Mouse (Mus musculus) right cerebral cortex, postnatal 10 days (tissue): ENCODE data around the gene 1190005I06Rik.
A peak's percentile ranks its signal among the peaks of the same experiment; 100 is the strongest.

Source experiments
- DNase-seq, 2 experiments: peaks; one replicate each; pipeline ENCODE4 v3.0.0; 2021; ENCODE audit warnings: low spot score in 2 of 2

The 1190005I06Rik gene

DNA sequence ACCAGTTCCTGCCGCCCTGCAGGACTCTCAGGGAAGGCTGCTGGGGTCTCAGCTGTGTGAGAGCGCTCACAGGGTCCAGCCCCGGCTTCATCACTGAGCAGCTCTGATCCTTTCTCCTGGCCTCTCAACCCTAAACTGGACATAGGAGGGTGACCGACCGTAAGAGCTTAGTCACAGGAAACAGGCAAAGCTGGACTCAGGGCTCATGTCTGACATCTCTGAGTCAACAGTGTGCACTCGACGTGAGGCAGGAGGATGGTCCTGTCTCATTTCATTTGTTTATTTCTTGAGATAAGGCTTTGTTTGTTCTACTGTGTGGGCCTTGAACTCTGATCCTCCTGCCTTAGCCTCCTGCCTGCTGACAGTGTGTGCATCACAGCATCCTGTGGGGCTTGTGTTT lies 27.0 kb downstream of the 1190005I06Rik start:
- no peak for DNase-seq

DNA sequence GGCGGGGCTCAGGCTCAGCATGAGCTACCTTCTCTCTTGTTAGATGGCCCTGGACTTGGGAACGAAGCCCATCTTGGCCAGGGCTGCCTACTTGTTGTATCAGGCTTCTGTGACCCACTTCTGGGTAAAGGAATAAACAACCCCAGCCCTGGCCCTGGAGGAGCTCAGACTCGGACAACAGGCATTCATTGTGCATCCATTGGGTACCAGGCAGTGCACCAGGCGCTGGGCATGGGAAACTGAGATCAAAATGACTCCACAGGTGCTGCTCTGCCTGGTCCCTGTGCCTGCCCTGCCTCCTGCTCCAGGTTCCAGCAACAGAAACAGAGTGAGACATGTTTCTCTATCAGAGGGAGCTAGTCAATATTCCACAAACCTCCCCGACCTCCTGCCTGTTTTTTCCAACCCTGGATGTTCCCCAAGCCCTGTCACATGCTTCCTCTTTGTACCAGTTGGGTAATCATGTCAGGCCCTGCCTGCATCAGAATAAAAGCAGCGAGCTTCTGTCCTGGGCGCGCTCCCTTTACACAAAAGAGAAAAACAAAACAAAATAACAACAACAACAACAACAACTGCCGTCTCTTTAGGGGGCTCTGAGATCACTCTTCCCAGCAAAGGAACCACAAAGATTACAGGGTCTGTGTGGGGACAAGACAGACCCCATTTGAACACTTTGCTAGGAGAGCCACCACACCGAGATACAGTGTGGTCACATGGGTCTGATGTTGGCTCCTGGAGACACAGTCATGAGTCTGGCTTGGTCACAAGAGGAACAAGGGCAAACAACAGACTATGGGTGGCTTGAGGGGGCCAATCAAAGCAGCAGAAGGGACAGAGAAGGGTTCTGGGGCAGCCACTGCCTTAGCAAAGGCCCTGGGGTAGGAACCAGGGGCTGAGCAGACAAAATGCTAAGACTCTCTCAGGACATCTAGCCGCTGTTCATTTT lies 27.9 kb downstream of the 1190005I06Rik start:
- peak; percentile 71 to 73 for DNase-seq

DNA sequence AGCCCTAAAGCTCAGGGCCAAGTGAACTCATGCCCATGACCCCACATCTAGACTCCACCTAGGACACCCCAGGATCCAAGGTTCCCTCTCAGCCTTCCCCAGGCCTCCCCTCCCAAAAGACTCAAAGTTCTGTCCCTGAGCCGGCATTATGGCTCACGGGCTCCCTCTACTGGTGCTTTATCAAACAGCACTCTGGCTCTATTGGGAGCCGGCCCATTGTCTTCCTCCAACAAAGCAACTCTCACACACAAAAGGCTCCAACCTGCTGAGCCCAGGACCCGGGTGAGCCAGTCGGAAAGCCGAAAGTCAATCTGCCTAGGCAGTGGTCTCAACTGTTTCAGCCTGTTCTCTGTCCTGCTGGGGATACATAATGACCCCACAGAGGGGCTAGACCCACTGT lies 29.3 kb downstream of the 1190005I06Rik start:
- peak; percentile 59 to 77 for DNase-seq

DNA sequence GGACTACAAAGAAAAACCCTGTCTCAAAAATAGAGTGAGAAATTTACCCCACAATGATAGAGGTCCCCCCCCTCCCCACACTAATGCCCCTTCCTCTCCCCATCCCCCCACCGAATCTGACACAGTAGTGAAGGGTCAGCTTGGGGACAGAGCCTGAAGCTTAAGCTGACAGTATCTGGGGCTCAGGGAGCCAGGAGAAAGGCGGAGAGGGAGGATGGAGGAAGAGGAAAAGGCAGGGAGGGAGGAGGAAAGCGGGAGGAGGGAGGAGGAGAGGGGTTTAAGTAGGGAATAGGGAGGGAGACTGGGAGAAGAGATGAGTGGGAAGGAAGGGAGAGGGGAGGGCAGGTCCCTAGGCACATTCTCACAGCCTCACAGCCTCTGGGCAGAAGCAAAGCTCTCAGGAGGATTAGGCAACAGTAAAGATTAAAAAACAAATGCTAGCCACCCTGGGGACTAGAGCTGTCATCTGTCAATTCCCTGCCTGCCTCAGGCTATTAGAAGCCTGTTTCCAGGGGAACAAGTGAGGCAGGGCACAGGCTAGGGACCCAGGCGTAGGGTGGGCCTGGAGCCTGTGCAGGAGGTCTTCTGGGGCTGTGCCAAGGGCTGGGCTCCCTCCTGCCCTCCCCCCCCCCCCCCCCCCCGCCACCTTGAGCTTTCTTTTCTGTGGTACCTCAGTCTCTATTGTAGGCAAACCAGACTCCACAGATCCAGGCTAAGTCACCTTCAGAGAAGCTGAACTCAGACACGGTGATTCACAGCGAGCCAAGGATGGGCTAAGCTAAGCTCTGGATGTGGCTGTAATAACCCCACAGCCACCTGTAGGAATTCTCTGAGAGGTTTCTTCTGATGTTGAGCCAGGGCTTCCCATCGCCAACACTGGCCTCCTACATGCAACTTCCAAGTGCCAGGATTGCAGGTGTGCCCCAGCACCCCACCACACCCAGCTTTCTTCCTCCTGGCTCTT lies 30.5 kb downstream of the 1190005I06Rik start:
- no peak for DNase-seq

DNA sequence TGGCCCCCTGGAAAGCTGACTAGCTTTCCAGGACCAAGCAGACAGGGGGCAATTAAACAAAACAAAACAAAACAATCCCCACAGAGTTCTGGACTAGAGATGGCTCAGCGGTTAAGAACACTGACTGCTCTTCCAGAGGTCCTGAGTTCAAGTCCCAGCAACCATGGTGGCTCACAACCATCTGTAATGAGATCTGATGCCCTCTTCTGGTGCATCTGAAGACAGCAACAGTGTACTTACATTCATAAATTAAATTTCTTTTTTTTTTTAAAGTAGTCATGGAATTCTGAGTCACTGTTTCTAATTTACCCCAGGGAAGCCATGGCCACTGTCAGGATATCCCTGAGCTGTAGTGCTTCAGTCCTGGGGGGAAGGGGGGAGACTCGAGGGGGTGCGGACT lies 32.9 kb downstream of the 1190005I06Rik start:
- DNase-seq = no peak

DNA sequence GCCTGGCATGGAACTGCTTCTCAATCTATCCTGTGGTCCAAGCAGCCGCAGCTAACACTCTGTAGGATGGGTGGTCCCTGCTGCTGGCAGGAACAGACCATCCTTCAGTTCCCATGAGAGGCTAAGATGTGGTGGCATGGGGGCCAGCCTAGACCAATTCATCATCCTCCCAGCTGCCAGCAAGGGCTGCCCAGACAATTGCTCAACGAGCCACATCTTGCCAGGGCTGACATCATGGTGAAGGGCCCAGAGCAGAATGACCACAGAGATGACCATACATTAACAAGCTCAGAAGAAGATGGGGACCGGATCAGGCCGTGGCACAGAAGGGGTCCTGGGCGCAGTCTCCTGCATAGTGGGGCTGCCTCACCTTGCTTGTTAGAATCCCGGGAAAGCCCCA lies 36.6 kb downstream of the 1190005I06Rik start:
- DNase-seq = no peak

DNA sequence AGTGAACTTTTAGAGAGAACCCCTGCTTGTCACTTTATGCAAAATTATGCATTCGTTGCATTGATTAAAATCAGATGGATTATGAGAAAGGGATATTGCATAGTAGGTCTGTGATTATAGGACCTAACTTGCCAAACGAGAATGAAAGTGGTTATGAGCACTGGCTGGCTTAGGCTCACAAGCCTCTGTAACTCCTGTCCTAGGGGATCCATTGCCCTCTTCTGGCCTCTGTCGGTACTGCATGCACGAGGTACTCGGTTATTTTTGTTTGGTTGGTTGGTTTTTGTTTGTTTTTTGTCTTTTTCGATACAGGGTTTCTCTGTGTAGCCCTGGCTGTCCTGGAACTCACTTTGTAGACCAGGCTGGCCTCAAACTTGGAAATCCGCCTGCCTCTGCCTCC lies 39.5 kb downstream of the 1190005I06Rik start:
- peak; percentile 77 to 85 for DNase-seq

DNA sequence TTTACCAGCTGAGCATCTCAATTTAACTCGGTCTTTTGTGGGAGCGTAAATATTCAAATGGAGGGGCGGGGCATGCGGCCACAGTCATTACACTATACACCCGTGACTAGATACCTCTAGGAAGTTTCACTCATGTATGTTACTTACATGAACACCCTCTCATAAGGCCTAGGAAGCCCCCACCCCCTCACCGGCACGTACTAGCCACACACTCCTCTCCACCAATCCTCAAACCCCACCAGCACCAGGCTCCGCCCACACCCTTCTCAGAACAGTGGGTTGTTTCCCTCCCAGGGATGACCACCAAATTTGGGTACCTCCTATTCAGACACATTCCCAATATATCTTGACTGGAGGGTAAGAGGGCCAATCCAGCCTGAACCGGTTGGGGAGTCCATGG lies 40.0 kb downstream of the 1190005I06Rik start:
- no peak for DNase-seq

DNA sequence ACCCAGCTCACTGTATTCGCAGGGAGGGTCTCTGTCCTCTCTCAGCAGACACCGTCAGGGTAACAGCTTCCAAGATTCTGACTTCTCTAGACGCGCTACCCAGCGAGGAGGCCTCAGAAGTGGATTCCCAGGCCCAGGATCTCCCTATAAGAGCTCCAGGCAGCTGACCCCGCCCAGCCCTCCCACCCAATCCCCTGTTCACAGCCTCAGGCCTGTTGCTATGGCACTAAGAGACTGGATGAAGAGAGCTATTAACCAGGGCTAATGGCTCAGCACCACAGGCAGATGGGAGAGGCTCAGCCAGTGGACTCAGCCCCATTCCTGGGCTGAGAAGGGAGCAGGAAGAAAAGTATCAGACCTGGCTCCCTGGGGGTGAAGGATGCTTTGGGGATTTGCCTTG lies 44.8 kb downstream of the 1190005I06Rik start:
- DNase-seq = no peak

DNA sequence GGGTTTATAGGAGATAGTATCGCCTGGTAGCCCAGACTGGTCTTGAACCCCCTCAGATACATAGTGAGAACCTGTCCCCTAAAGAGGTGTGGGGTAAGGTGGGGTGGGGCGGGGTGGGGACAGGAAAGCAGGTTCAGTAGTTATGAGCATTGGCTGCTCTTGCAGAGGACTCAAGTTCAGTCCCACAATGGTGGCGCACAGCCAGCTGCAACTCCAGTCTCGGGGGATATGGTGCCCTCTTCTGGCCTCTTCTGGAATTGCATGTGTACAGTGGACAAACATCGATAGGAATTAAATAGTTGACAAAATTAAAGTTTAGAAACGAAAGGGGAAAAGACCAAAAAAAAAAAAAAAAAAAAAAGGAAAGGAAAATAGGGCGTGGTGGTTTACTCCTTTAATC lies 47.9 kb downstream of the 1190005I06Rik start:
- DNase-seq = peak; percentile 81 to 83

DNA sequence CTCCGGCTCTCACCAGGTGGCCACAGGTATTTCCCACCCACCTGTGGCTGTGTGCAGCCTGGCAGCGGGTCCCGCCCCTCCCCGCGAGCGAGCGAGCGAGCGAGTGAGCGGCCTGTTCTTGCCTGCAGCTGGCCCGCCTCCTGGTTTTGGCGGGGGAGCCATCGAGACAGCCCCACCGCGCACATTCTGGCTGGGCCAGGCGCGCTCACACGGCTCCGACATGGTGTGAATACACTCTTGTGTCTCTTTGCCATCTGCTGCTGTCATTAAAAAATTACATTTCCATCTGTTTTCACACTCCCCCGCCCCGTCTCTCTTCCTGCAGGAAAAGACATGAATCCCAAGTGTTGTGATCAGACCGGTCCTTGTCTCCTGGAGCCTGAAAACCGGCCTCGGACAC lies 48.9 kb downstream of the 1190005I06Rik start:
- peak; percentile 90 to 94 for DNase-seq

DNA sequence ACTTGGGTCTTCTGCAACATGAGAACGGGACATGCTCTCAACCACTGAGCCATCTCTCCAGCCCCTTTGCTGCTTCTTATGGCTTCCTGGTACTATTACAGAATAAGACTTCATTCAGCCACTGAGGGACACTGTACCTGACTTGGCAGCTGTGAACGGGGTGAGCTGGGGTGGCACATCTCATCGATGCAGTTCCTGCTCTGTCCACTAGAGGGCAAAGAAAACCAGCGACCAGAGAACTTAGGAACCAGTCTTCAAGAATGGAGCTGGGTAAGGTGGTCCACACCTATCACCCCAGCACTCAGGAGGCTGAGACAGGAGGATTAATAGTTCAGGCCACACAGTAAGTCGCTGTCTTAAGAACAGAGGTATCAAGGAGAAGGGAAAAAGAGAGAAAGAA lies 51.5 kb downstream of the 1190005I06Rik start:
- DNase-seq = peak in 1 of 2 experiments; percentile 69

DNA sequence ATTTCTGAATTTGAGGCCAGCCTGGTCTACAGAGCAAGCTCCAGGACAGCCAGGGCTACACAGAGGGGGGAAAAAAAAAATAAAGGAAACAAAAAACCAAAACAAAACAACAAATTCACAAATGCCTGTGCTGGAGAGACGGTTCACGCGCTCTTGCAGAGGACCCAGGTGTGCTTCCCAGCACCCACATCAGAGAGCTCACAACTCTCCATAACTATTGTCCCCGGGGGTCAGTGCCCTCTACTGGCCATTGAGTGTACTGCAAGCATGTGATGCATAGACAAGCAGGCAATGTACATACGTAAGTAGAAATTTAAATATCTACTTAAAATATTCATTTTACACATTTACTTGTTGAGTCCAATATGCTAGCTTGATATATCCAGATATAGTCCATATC lies 52.9 kb downstream of the 1190005I06Rik start:
- no peak for DNase-seq

DNA sequence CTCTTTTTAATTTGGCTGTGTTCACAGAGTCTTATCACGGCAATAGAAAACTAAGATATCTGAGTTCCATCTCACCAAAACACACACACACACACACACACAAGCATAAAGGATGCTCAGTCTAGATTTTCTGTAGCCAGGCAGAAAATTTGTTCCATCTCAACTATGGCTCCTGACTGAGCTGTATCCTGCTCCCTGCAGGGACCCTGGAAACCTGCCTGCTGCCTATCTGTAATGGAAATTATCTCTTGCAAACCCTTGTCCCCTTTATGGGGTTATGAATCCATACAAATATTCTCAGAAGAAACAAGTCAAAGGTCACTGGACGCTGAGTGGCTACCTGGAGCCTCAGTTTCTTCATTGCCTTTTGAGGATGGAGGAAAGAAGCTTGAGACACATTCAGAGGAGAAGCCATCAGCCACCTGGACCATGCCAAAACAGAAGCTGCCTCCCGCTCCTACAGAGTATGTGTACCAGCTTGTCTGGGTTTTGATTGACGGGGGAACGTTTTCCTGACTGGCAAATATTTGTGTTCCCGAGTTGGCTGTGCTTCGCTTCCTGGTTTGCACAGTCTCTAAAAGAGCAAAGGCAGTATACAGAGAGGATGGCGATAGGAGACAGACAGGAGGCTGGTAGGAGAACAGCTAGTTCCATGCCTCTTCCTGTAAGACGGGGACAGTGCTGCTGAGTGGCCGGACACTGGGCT lies 55.7 kb downstream of the 1190005I06Rik start:
- no peak for DNase-seq

DNA sequence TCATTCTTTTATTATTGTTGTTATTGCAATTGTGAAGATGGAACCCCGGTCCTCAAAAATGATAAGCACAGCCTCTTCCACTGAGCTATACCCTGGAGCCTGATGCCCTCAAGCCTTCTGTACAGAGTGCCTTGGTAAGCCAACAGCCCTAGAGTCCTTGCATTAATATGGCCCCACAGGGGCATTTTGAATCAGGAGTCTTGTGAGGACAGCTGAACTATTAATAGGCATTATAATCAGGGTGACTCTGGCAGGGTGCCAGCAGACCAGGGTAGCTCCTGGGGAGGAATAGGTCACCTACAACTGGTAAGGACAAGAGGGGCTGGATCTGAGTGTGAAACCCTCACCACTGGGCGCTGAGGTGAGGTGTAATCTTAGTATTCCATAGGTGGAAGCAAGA lies 57.5 kb downstream of the 1190005I06Rik start:
- DNase-seq = peak; percentile 63 to 65

DNA sequence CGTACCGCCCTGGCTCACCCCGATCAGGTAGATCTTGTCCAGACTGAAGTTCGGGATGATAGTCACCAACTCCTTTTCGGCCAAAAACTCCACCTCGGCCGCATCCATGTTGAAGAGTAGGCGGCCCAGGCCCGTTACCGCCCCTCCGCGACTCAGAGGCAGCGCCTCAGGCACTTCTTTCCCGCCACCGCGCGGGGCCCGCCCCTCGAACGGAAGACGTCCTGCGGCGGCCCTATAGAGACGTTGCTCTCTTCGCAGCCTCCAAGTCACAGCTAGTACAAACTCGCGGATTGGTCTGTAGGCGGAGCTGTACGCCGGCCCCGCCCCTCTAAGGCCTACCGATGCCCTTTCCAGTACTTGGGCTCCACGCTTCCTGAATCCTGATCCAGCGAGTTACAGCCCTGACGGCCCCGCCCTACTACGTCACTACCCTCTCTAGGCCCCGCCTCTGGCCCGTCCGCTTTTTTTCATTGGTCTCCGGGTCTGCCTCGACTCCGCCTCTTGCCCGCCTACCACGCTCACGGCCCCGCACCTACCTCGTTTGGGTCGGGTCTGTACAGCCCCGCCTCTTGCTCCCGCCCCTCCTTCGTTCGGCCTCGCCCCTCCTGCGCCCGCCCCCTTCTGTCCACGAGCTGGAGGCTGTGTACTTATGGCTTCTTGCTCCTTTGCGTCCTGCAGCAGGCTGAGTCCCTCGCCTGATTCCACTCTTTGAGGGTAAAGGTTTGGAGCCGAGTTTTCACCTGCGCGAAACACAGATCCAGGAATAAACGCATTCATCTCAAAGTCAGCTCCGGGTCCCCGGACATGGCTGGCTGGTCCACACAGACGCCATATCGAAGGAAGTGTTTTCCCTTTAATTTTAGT lies 58.3 kb downstream of the 1190005I06Rik start, which contains the start of gene Gins2:
Gene Gins2, minus strand, starts transcription at position 397 of the 864 bp plus-strand sequence.
- DNase-seq = peak; percentile 99 to 100

DNA sequence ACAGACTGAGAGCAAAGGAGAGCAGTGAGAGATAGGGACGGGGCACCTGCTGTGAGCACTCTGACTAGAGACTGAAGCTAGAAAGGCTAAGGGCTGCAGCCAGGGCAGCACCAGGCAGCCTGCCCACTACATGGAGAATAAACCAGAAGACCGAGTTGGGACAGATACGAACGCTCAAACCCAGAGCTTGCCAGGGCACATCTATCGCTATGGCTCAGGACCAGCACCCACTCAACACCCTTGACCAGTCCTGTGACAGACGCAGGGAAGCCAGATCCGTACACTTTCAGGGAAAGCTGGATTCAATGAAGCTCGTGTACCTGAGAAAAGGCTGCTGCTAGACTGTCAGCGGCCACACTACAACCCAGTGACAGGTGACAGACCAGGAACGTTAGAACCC lies 61.9 kb downstream of the 1190005I06Rik start:
- no peak for DNase-seq

DNA sequence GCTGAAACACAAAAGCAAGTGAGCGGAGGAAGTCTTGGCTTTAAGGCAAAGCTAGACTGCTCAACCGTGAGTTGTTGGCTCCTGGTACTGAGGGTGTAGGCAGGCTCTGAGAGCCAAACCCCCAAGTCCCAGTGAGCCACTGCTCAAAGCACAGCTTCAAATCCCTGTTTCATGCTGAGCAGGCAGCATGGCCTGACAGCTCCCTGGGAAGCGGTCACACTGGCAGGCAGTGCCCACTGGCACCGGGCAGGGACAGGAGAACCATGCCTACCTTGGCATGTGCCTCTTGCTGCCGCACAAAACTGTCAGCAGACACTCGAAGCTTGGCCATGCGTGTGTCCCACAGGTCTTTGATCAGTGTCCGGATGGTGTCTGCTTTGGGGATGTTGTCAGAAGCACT lies 65.6 kb downstream of the 1190005I06Rik start:
- DNase-seq = no peak

DNA sequence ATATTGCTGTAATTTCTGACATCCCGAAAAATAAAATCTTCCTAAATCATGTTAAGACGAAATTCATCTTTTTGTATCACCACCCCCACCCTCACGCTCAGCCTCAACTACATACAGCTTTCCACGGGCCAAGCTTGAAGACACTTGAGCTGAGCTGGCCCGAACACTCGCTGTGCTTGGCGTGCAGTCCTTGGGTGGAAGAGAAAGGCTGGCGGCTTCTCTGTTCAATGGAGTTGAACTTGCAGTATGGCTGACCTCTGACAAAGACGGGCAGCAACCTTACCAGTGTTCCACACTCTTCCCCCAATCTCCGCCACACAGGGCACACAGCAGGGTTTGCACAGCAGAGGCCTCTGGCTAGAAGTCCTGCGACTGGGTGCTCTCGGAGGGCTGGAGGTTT lies 66.1 kb downstream of the 1190005I06Rik start:
- DNase-seq = no peak

DNA sequence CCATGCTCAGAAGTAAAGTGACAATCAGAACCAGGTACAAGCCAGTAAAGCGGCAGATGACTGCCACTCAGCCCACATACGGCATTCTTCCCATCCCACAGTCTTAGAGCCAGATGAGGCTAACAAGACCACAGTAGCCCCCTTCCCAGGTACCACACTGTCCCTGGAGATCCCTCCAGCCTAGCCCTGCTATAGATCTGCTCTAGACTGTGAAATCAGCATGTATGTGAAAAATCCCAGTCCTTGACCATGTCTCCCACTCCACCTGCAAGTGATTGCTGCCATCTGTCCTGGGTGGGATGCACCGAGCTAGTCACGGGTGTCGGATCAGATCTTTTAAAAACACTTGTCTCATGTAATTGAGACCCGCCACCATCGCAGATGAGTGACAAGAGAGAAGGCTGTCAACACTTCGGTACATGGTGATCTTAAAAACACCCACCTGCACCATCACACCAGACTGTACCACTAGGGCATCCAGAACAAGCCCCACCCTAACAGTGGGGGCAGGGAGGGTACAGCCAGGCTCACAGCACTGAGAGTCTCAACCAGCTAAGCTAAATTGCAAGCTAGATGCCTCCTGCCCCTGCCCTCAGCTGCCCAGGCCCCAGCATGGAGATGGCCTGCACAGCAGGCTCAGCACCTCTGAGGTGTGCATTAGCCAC lies 67.0 kb downstream of the 1190005I06Rik start:
- no peak for DNase-seq
